Mouse (Mus musculus) gastrocnemius, postnatal 10 days (tissue): Measurements from ENCODE around the gene Cym. TPM values are rescaled to one million over a fixed set of nuclear protein-coding genes. Genes with fewer than 3 reads are reported as not detected.

Experiments
- DNase-seq: peaks from one replicate; pipeline ENCODE4 v3.0.0; 2021; ENCODE audit warnings: mixed read lengths
- total RNA-seq, 2 experiments: library from RNA; stranded (reverse); gene quantifications; 2 replicates each; pipeline ENCODE4 v1.2.3; 2021

The Cym gene
- total RNA-seq, 2 experiments from 2014 or later: 0.20 TPM; not detected in 1

- no peak for DNase-seq
Observed at GRCm38 (mm10) chr3:107162741-107163140, 58.8 kb downstream of the Cym start.

Other genes with a start within 250 kb of the Cym start
- under 1 TPM; 0.28 to 0.70 TPM for gene Kcna3, start 185.6 kb downstream of the Cym start, total RNA-seq
- 1 to 10 TPM; 2.9 to 5.0 TPM for gene Kcna2, start 120.6 kb downstream of the Cym start, total RNA-seq
- gene Kcna10, start 38.7 kb downstream of the Cym start, total RNA-seq: under 1 TPM in 1 of 2 experiments, not detected in 1; 0.19 TPM
- not detected for gene A630076J17Rik, start 8.9 kb upstream of the Cym start, total RNA-seq
- under 1 TPM; 0.07 to 0.14 TPM for gene Prok1, start 18.0 kb upstream of the Cym start, total RNA-seq
- 10 to 100 TPM; 50.5 to 53.2 TPM for gene Lamtor5, start 57.1 kb upstream of the Cym start, total RNA-seq
- under 1 TPM; 0.16 to 0.18 TPM for gene Slc16a4, start 69.5 kb upstream of the Cym start, total RNA-seq
- gene Rbm15, start 111.9 kb upstream of the Cym start, total RNA-seq: 10 to 100 TPM; 19.2 to 24.1 TPM
- gene Kcnc4, start 237.8 kb upstream of the Cym start, total RNA-seq: 10 to 100 TPM; 53.2 to 59.6 TPM